Mouse (Mus musculus) macrophage (primary cell): ENCODE measurements around the gene Klrb1a. TPM values are rescaled to one million over a fixed set of nuclear protein-coding genes. Genes with fewer than 3 reads are reported as not detected.

Source experiments
- H3K27ac ChIP-seq: fragments of 350-480 bp; formaldehyde crosslinking; 2 replicates; pipeline ENCODE4 v1.9.0; 2021
- H3K36me3 ChIP-seq: fragments of 350-480 bp; formaldehyde crosslinking; 2 replicates; pipeline ENCODE4 v1.9.0; 2021; ENCODE audit errors: inconsistent target
- H3K4me3 ChIP-seq: fragments of 350-480 bp; formaldehyde crosslinking; 2 replicates; pipeline ENCODE4 v1.9.0; 2021; ENCODE audit errors: inconsistent target
- H3K79me2 ChIP-seq: fragments of 350-480 bp; formaldehyde crosslinking; 2 replicates; pipeline ENCODE4 v1.9.0; 2021; ENCODE audit errors: inconsistent target
- WGBS: methylation state at CpG from one replicate; pipeline ENCODE4 v1.1.7; 2026; ENCODE audit warnings: inconsistent platforms; ENCODE audit not compliant: missing documents; 5-methylcytosine and 5-hydroxymethylcytosine counted together
- polyA plus RNA-seq: library from polyadenylated mRNA; stranded (reverse); fragments of 250-400 nt; gene quantifications from 3 replicates; pipeline ENCODE4 v1.2.4, GENCODE M21; 2018; ENCODE audit warnings: inconsistent platforms

The Klrb1a gene
- polyA plus RNA-seq, 1 experiment from 2014 or later: not detected

- no peaks in the 10 kb centered on the region for H3K36me3 ChIP-seq
- WGBS: 64% methylated on average over 11 of the region's 11 CpGs
- H3K4me3 ChIP-seq: no peak overlapping the region
- no peak overlapping the region for H3K27ac ChIP-seq
- no peaks in the 10 kb centered on the region for H3K79me2 ChIP-seq
These were observed 37.6 kb downstream of the Klrb1a start for GRCm38 (mm10) chr6:128585642-128586245.

GRCm38 (mm10) chr6:128584070-128584660 is 39.2 kb downstream of the Klrb1a start:
- 28% methylated on average over 10 of the region's 10 CpGs for WGBS
- Histone ChIP-seq H3K36me3 (no peaks in the 10 kb centered on the region), H3K27ac (no peak overlapping the region)

GRCm38 (mm10) chr6:128581508-128581907 is 41.8 kb downstream of the Klrb1a start, which contains the start of gene A2ml1:
A2ml1 (minus strand) TSS chr6:128581608.
- Histone ChIP-seq H3K79me2 (no peaks in the 10 kb centered on the region), H3K27ac (no peak within 1 kb of the TSS), H3K36me3 (no peaks in the 10 kb centered on the region), H3K4me3 (no peak within 1 kb of the TSS)
- 70% methylated on average over 11 of the region's 11 CpGs for WGBS

More at GRCm38 (mm10) chr6:128584070-128584660, 39.2 kb downstream of the Klrb1a start:
- H3K4me3 ChIP-seq: no peak overlapping the region
- no peaks in the 10 kb centered on the region for H3K79me2 ChIP-seq

- Histone ChIP-seq H3K36me3 (no peaks in the 10 kb centered on the region), H3K4me3 (no peak overlapping the region), H3K79me2 (no peaks in the 10 kb centered on the region), H3K27ac (no peak overlapping the region)
- WGBS: 90% methylated on average over 9 of the region's 9 CpGs
These were observed 46.0 kb downstream of the Klrb1a start for GRCm38 (mm10) chr6:128577301-128577700.

GRCm38 (mm10) chr6:128566589-128566988 is 56.7 kb downstream of the Klrb1a start:
- Histone ChIP-seq H3K36me3 (no peaks in the 10 kb centered on the region), H3K4me3 (no peak overlapping the region), H3K27ac (no peak overlapping the region), H3K79me2 (no peaks in the 10 kb centered on the region)
- 96% methylated on average over 11 of the region's 11 CpGs for WGBS

Other genes starting within 250 kb of the Klrb1a start
- gene Tex52, start 248.1 kb downstream of the Klrb1a start, polyA plus RNA-seq: not detected in 3 replicates
- not detected in 3 replicates for gene Gm44596, start 248.0 kb downstream of the Klrb1a start, polyA plus RNA-seq
- not detected in 3 replicates for gene Nrip2, start 224.2 kb downstream of the Klrb1a start, polyA plus RNA-seq
- 3.9 to 5.2 TPM (median 5.2 TPM) in 3 replicates for gene Itfg2, start 198.6 kb downstream of the Klrb1a start, polyA plus RNA-seq
- gene Fkbp4, start 184.9 kb downstream of the Klrb1a start, polyA plus RNA-seq: 27.4 to 67.4 TPM (median 49.4 TPM) in 3 replicates
- not detected in 3 replicates for gene Pzp, start 96.8 kb downstream of the Klrb1a start, polyA plus RNA-seq
- not detected in 3 replicates for gene A2ml1, start 41.9 kb downstream of the Klrb1a start, polyA plus RNA-seq
- not detected in 3 replicates for gene Clec2h, start 38.9 kb upstream of the Klrb1a start, polyA plus RNA-seq
- gene Klrb1, start 99.5 kb upstream of the Klrb1a start, polyA plus RNA-seq: not detected in 3 replicates
- gene Klrb1c, start 165.7 kb upstream of the Klrb1a start, polyA plus RNA-seq: 0.22 TPM in 1 of 3 replicates, not detected in the others
- gene Gm44511, start 202.8 kb upstream of the Klrb1a start, polyA plus RNA-seq: not detected in 3 replicates
- 0.24 TPM in 1 of 3 replicates, not detected in the others for gene Klrb1b, start 202.8 kb upstream of the Klrb1a start, polyA plus RNA-seq